ENCODE assay signal across 19 mouse cellular contexts in the genomic region with DNA sequence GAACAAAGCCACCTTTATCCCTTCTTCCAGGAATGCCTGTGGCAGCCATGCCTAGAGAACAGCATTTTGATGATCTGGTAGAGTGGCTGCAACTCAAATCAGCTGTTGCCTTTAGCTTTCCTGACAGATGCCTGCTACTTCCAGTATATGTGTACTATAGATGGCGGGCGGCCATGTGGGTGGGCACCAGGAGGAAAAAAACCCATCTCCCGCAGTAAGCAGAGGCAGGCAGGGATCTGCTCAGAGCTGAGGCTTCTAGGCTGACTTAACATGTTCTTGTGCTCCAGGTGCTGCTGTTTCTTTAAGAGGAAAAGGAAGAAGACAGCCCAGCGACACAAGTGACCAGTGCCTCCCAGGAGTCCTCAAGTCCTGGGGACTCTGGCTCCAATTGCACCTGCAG. TPM values are rescaled to one million over a fixed set of nuclear protein-coding genes. Genes with fewer than 3 reads are reported as not detected.
DNase-seq lines count a peak whose midpoint lies in the region; ATAC-seq and TF ChIP-seq lines count a peak whose summit lies in the region.
"Had no signal": no experiment of that assay in that cellular context is flagged by ENCODE, and none has a peak within 500 bp of the region (broad histone marks: within the 10 kb centered on the region; RNA-seq: fewer than 3 reads in every experiment).

No protein-coding gene starts in this region.

- peak overlapping the region; percentile 58 for H3K27ac ChIP-seq in left cerebral cortex, adult 2 months
- H3K27ac ChIP-seq in liver, embryonic 12.5 days = no peak overlapping the region
- H3K27ac ChIP-seq: embryonic facial prominence, embryonic 10.5 days; forebrain, embryonic 13.5 days; heart, embryonic 13.5 days; hindbrain, embryonic 14.5 days had no signal

- 77% methylated on average over 4 of the region's 4 CpGs for WGBS in liver, embryonic 12.5 days (ENCODE audit: insufficient replicate concordance)

- H3K9ac ChIP-seq in liver, embryonic 12.5 days = no peak overlapping the region
- H3K9ac ChIP-seq: forebrain, embryonic 13.5 days; forebrain, postnatal 0 days; heart, embryonic 13.5 days; hindbrain, embryonic 14.5 days had no signal

- no peaks in the 10 kb centered on the region for H3K27me3 ChIP-seq in liver, embryonic 12.5 days (replicated peaks)
- H3K27me3 ChIP-seq: CH12.LX; forebrain, embryonic 13.5 days; heart, embryonic 13.5 days; Patski had no signal

- H3K4me2 ChIP-seq in liver, embryonic 12.5 days = no peak overlapping the region
- H3K4me2 ChIP-seq: forebrain, embryonic 13.5 days; heart, embryonic 13.5 days; hindbrain, embryonic 14.5 days had no signal

- no peak for TF ChIP-seq CTCF in left cerebral cortex, adult 2 months (IDR thresholded peaks at IDR 0.05)

- H3K4me3 ChIP-seq in left cerebral cortex, adult 2 months = no peak overlapping the region
- H3K4me3 ChIP-seq in liver, embryonic 12.5 days = no peak overlapping the region
- H3K4me3 ChIP-seq: embryonic facial prominence, embryonic 10.5 days; forebrain, embryonic 13.5 days; heart, embryonic 13.5 days had no signal

- no peak for ATAC-seq in liver, embryonic 12.5 days
- ATAC-seq: activated CD4-positive, CD25-positive, alpha-beta regulatory T cell, adult 4 months; forebrain, embryonic 13.5 days; forebrain, postnatal 0 days; Patski had no signal

- DNase-seq in heart, adult 11 months = peak; percentile 48
- no peak for DNase-seq in heart, postnatal 25 days (ENCODE audit: low spot score)
- DNase-seq in left cerebral cortex, adult 2 months (ENCODE audit: extremely low spot score in 1 of 2, low spot score in 2 of 2) = no peak
- no peak for DNase-seq in left cerebral cortex, adult 11 months (ENCODE audit: low spot score)
- DNase-seq in left cerebral cortex, postnatal 36 days (ENCODE audit: low spot score in 2 of 2) = peak; percentile 40 to 47
- peak; percentile 26 for DNase-seq in right cerebral cortex, postnatal 25 days
- DNase-seq: adrenal gland, postnatal 14 days; cerebellum, adult 2 months; cerebellum, postnatal 10 days; forebrain, postnatal 0 days; gastrocnemius, postnatal 14 days had no signal

- H3K9me3 ChIP-seq in liver, embryonic 12.5 days (replicated peaks) = no peaks in the 10 kb centered on the region
- H3K9me3 ChIP-seq: embryonic facial prominence, embryonic 10.5 days; forebrain, embryonic 13.5 days; heart, embryonic 13.5 days had no signal

- H3K4me1 ChIP-seq in liver, embryonic 12.5 days = no peaks in the 10 kb centered on the region
- H3K4me1 ChIP-seq: embryonic facial prominence, embryonic 10.5 days; forebrain, embryonic 13.5 days; heart, embryonic 13.5 days had no signal

- intact Hi-C loops in heart, postnatal 25 days (cut with DNase I) = loop anchor here (5.0 kb wide), 1 partner anchor 48 kb away; no protein-coding TSS in a partner anchor
- intact Hi-C loops in left cerebral cortex, adult 2 months (cut with DNase I) = no loop called here
- intact Hi-C loops in left cerebral cortex, postnatal 36 days (cut with DNase I) = no loop called here

- H3K36me3 ChIP-seq in liver, embryonic 12.5 days = peaks cover 25% of the 10 kb centered on the region

RNA-seq across cellular contexts. Expression of gene Ppib, which starts 20.7 kb away (rescaled TPM):
- total RNA-seq in heart, postnatal 25 days (2021) = 100 to 1,000 TPM; 144 to 157 TPM
- 100 to 1,000 TPM; 161 to 170 TPM for total RNA-seq in left cerebral cortex, adult 2 months (2021)
- total RNA-seq in left cerebral cortex, postnatal 36 days (2021) = 100 to 1,000 TPM; 172 to 181 TPM
- polyA plus RNA-seq in liver, embryonic 12.5 days (2016; fragmentation: Nextera tagmentation; extraction: Ambion mirVana) = 392 and 399 TPM in 2 replicates

RNA-seq across cellular contexts. Expression of gene Snx22, which starts 30.2 kb away (rescaled TPM):
- total RNA-seq in heart, postnatal 25 days (2021) = under 1 TPM; 0.59 to 0.83 TPM
- total RNA-seq in left cerebral cortex, adult 2 months (2021) = 1 to 10 TPM; 3.5 to 3.9 TPM
- total RNA-seq in left cerebral cortex, postnatal 36 days (2021) = 1 to 10 TPM; 3.3 to 4.1 TPM
- 29.6 and 33.4 TPM in 2 replicates for polyA plus RNA-seq in liver, embryonic 12.5 days (2016; fragmentation: Nextera tagmentation; extraction: Ambion mirVana)

Comparison
In these comparisons a context has a peak if more than half of its experiments do, and no peak if none do; other contexts are left out.
1. DNase-seq: peak in heart, adult 11 months (single experiment), left cerebral cortex, postnatal 36 days (2 of 2) and right cerebral cortex, postnatal 25 days (single experiment); none in heart, postnatal 25 days (single experiment), left cerebral cortex, adult 2 months (0 of 2) and left cerebral cortex, adult 11 months (single experiment).